Mouse (Mus musculus) layer of hippocampus, adult 8-10 months (tissue): ENCODE measurements around the gene Mrpl58. TPM values are rescaled to one million over a fixed set of nuclear protein-coding genes. Genes with fewer than 3 reads are reported as not detected.
A peak's percentile ranks its signal among the peaks of the same experiment; 100 is the strongest.

Experiments used
- DNase-seq, 2 experiments: peaks; one replicate each; pipeline ENCODE4 v3.0.0; 2022; ENCODE audit warnings: low spot score in 2 of 2
- total RNA-seq, 4 experiments: library from RNA; stranded (reverse); gene quantifications; 2 replicates each; pipeline ENCODE4 v1.2.4; 2022

Gene Mrpl58
- 100 to 1,000 TPM; 100 to 115 (median 105) TPM for total RNA-seq

GRCm38 (mm10) chr11:115403338-115404124, at the start of gene Mrpl58:
Mrpl58 (plus strand) TSS chr11:115403752.
- DNase-seq, result peak in 1 of 2 experiments; percentile 83

GRCm38 (mm10) chr11:115354183-115354582, 49.4 kb upstream of the Mrpl58 start:
- DNase-seq, result peak in 1 of 2 experiments; percentile 61

- DNase-seq, result peak in 1 of 2 experiments; percentile 75
These were observed 45.1 kb upstream of the Mrpl58 start for GRCm38 (mm10) chr11:115358468-115358867.

- no peak for DNase-seq
These were observed 44.3 kb upstream of the Mrpl58 start for GRCm38 (mm10) chr11:115359293-115359692.

GRCm38 (mm10) chr11:115359726-115360125, 43.8 kb upstream of the Mrpl58 start:
- no peak for DNase-seq

GRCm38 (mm10) chr11:115364136-115364535, 39.4 kb upstream of the Mrpl58 start:
- DNase-seq, result no peak

GRCm38 (mm10) chr11:115366039-115366705, 37.4 kb upstream of the Mrpl58 start:
- DNase-seq, result peak in 1 of 2 experiments; percentile 29

- peak; percentile 64 to 67 for DNase-seq
These were observed 36.7 kb upstream of the Mrpl58 start for GRCm38 (mm10) chr11:115366706-115367394.

GRCm38 (mm10) chr11:115367395-115367944, 36.1 kb upstream of the Mrpl58 start, which contains the start of gene Hid1:
Hid1 (minus strand) TSS chr11:115367756.
- DNase-seq, result peak; percentile 83 to 88

- DNase-seq, result no peak
These were observed 33.2 kb upstream of the Mrpl58 start for GRCm38 (mm10) chr11:115370368-115370767.

- no peak for DNase-seq
These were observed 32.2 kb upstream of the Mrpl58 start for GRCm38 (mm10) chr11:115371354-115371753.

- DNase-seq, result no peak
These were observed 31.5 kb upstream of the Mrpl58 start for GRCm38 (mm10) chr11:115372015-115372414.

GRCm38 (mm10) chr11:115372737-115373136, 30.8 kb upstream of the Mrpl58 start:
- DNase-seq, result no peak

GRCm38 (mm10) chr11:115373805-115374694, 29.5 kb upstream of the Mrpl58 start:
- peak; percentile 82 to 85 for DNase-seq

- DNase-seq, result peak in 1 of 2 experiments; percentile 52
These were observed 28.7 kb upstream of the Mrpl58 start for GRCm38 (mm10) chr11:115374695-115375425.

GRCm38 (mm10) chr11:115376722-115377121, 26.8 kb upstream of the Mrpl58 start:
- no peak for DNase-seq

GRCm38 (mm10) chr11:115377254-115377653, 26.3 kb upstream of the Mrpl58 start:
- no peak for DNase-seq

GRCm38 (mm10) chr11:115377854-115378253, 25.7 kb upstream of the Mrpl58 start:
- DNase-seq, result no peak

- DNase-seq, result no peak
These were observed 22.3 kb upstream of the Mrpl58 start for GRCm38 (mm10) chr11:115381276-115381675.
